Mouse (Mus musculus) gastrocnemius, postnatal 10 days (tissue): ENCODE results near the gene Neurod1. TPM values are rescaled to one million over a fixed set of nuclear protein-coding genes. Genes with fewer than 3 reads are reported as not detected.

ENCODE experiments used
- DNase-seq: peaks from one replicate; pipeline ENCODE4 v3.0.0; 2021; ENCODE audit warnings: mixed read lengths
- long read RNA-seq, 2 experiments: library from polyadenylated mRNA; stranded (forward); transcript quantifications; one replicate each; pipeline ENCODE4 v2.0.0; 2021
- total RNA-seq, 2 experiments: library from RNA; stranded (reverse); gene quantifications; 2 replicates each; pipeline ENCODE4 v1.2.3; 2021

The Neurod1 gene
- total RNA-seq = not detected
- long read RNA-seq, experiment 1 = 0 reads
- long read RNA-seq, experiment 2 = 0 reads

GRCm38 (mm10) chr2:79456575-79457349 lies at the start of gene Neurod1, which contains the start of gene Cerkl:
Gene Neurod1, minus strand, starts transcription at chr2:79456751.
Gene Cerkl, minus strand, starts transcription at chr2:79456785.
- no peak for DNase-seq

DNA sequence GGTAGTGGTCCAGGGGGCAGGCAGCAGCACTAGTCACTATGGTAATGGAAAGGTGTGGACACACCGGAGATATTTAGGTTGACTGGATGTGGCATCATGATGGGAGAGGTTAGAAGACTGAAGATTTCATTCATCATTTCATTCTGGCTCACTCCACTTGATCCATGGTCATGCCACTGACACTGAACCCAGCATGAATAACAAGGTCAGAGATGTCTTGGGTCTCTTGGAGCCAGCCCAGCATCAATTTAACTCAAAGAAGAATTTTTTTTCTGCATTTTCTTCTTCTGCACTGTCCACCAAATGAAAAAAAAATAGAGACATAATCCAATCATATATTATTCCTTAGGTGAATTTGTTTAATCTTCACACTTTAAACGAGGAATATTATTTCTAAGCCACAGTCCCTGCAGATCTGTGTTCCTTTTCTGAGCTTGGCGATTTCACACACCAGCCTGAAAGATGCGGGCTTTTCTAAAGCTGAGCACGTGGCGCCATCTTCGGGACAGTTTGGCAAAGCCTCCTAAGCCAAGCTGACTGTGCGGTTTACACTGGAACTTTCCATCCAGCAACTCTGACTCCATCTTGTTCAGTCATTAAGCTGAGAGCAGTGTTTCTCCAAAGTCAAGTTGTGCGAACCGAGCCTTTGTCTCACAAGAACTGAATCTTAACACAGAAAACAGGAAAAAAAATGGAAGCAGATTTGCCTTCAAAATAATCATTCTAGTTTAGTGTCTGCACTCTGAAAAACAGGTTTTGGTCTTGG lies 42.6 kb upstream of the Neurod1 start:
- DNase-seq = peak; percentile 57

GRCm38 (mm10) chr2:79485127-79485526 lies 28.6 kb upstream of the Neurod1 start:
- no peak for DNase-seq

- DNase-seq = no peak
Measured at GRCm38 (mm10) chr2:79482511-79482910, 26.0 kb upstream of the Neurod1 start.

GRCm38 (mm10) chr2:79462411-79462810 lies 5.9 kb upstream of the Neurod1 start:
- no peak for DNase-seq

- DNase-seq = no peak
Measured at GRCm38 (mm10) chr2:79461861-79462260, 5.3 kb upstream of the Neurod1 start.

GRCm38 (mm10) chr2:79460586-79460985 lies 4.0 kb upstream of the Neurod1 start:
- DNase-seq = no peak

DNA sequence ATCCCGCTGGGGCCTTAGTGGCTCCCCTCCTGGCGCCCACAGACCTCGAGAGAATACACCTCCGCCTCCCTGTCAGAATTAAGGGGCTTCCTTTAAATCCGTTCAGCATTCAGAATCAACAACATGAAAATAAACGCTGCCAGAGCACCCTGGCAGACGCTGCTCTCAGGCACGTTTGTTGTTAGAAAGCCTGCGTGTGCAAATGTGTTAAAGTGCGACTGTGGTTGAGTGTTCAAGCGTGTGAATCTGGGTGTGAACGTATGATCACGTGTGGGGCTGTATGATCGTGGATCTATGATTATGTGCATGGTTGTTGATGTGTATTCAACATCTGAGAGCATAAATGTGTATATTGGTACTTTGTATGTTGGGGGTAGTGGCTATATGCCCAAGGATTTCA lies 3.6 kb upstream of the Neurod1 start:
- no peak for DNase-seq

GRCm38 (mm10) chr2:79459061-79460045 lies 2.8 kb upstream of the Neurod1 start:
- no peak for DNase-seq

GRCm38 (mm10) chr2:79457932-79458331 lies 1.4 kb upstream of the Neurod1 start:
- no peak for DNase-seq

DNA sequence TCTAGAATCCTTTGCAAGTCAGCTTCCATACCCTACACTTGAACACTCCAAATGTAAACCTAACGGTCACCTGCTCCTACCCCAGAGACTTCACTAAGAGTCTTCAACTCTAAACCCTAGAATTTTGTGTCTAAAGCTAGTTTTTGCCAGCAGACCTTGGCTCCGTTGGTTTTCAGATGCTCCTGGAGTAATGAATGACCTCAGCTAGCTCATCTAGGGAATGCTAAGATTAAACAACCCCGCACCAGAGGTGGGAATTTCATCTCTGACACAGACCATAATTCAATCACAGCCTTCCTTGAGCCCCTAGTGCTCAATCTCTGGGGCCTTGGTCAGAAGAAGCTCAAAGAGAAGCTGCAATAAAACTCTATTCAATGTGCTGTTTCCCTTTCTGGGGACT lies 883 bp upstream of the Neurod1 start:
- DNase-seq = no peak

GRCm38 (mm10) chr2:79455646-79456045 lies 905 bp downstream of the Neurod1 start:
- DNase-seq = no peak

DNA sequence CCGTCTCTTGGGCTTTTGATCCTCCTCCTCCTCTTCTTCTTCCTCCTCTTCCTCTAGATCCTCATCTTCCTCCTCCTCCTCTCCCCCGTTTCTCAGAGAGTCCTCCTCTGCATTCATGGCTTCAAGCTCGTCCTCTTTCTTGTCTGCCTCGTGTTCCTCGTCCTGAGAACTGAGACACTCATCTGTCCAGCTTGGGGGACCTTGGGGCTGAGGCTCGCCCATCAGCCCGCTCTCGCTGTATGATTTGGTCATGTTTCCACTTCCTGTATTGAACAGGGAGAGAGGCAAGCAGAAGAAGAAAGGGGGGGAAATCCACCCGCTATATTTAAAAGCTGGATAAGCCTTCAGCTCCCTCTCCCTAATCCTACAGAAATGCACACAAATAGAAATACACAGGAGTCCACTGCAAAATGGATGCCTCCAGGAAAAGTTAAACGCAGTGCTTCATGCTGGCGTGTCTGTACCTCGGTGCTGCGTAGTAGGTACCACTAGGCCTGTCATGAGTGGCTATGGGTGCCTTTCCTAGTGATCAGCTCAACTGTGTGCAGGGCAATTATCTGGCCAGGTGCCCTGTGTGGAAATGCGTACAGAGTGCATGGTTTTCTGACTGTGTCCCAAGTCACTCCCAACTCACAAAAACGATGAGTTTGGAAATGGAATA lies 1.6 kb downstream of the Neurod1 start:
- DNase-seq = no peak

DNA sequence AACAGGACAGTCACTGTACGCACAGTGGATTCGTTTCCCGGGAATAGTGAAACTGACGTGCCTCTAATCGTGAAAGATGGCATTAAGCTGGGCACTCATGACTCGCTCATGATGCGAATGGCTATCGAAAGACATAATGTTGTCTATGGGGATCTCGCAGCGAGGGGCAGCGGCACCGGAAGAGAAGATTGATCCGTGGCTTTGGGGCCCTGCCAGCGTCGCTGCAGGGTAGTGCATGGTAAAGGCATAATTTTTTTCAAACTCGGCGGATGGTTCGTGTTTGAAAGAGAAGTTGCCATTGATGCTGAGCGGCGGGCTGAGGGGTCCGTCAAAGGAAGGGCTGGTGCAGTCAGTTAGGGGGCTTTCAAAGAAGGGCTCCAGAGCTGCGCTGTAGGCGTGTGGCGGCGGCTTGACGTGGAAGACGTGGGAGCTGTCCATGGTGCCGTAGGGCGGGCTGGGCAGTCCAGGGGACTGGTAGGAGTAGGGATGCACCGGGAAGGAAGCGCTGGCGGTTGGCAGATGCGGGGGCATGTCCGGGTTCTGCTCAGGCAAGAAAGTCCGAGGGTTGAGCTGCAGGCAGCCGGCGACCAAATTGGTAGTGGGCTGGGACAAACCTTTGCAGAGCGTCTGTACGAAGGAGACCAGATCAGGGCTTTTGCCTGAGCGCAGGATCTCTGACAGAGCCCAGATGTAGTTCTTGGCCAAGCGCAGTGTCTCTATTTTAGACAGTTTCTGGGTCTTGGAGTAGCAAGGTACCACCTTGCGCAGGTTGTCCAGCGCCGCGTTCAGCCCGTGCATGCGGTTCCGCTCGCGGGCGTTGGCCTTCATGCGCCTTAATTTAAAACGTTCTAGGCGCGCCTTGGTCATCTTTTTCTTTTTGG lies 2.4 kb downstream of the Neurod1 start:
- DNase-seq = peak; percentile 84

- DNase-seq = no peak
Measured at GRCm38 (mm10) chr2:79451438-79451837, 5.1 kb downstream of the Neurod1 start.

DNA sequence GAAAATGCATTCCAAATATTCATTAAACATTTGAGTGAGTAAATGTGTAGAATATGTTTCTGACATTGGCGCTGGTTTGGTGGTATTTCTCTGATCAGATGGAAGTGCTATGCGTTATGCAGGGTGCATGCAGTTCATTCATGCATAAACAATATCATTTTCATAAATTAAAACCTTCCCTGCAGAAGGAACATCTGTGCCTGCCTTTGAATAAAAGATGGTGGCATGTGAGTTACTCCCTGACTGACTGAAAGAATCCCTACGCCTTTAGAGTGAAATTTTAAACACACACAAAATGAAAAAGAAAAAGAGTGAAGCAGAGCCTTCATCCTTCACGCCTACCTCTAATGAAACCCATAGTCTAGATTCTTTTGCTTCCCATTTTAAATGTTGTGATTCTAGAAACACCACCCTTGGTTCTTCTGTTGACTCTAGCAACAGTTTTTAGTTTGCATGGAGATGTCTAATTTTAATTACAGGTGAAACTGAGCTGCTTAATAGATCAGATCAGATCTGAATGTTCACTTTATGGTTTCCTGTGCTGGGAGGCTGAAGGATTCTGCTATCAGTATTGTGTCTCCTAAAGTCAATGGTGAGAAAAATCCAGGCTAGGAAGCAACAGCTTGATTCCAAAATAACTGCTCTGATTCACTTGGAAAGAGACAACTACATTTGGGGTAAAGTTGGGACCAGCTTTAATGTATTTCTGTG lies 5.7 kb downstream of the Neurod1 start:
- no peak for DNase-seq

- DNase-seq = no peak
Measured at GRCm38 (mm10) chr2:79449371-79449770, 7.2 kb downstream of the Neurod1 start.

DNA sequence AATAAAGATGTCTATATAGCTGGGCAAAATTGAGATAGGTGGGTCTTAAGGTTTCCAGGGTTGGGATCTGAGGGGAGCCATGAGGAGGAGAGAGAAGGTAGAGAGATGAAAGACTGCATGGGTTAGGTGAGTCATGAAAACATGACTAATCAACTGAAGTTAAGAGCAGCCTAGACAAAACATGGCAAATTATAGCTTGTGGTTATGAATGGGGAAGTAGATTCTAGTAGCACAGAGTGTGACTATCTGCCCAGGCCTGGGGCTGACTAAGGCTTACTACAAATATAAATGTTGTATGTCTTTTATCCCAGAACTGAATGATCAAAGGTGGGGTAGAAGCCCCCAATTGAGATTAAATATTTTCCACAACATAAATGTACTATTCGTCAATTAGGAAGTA lies 9.4 kb downstream of the Neurod1 start:
- no peak for DNase-seq

- DNase-seq = no peak
Measured at GRCm38 (mm10) chr2:79443861-79444620, 12.5 kb downstream of the Neurod1 start.
